Mouse (Mus musculus) embryonic facial prominence, embryonic 10.5 days (tissue): ENCODE results near the gene Plekho1. TPM values are rescaled to one million over a fixed set of nuclear protein-coding genes. Genes with fewer than 3 reads are reported as not detected.
A peak's percentile ranks its signal among the peaks of the same experiment; 100 is the strongest.
"Not testable (repeated sequence)": the region's sequence is repeated elsewhere in the genome, so short reads cannot be mapped to it uniquely, and the experiment has no call there.

ENCODE experiments used
- DNase-seq: peaks from one replicate; pipeline ENCODE4 v3.0.0-alpha.2; 2017; ENCODE audit warnings: low spot score
- H3K27ac ChIP-seq: fragments of 300-500 bp; sonication (generic); replicated peaks from 2 replicates; pipeline ENCODE4 v1.5.1; 2016; ENCODE audit warnings: mild to moderate bottlenecking
- H3K27me3 ChIP-seq: fragments of 300-500 bp; sonication (generic); replicated peaks from 2 replicates; pipeline ENCODE4 v1.6.1; 2016; ENCODE audit warnings: low read depth, mild to moderate bottlenecking; ENCODE audit not compliant: poor library complexity, severe bottlenecking
- H3K36me3 ChIP-seq: fragments of 300-500 bp; sonication (generic); replicated peaks from 2 replicates; pipeline ENCODE4 v1.6.1; 2016; ENCODE audit warnings: mild to moderate bottlenecking, moderate library complexity
- H3K4me1 ChIP-seq: fragments of 300-500 bp; sonication (generic); 2 replicates; pipeline ENCODE4 v1.6.1; 2016
- H3K4me3 ChIP-seq: fragments of 300-500 bp; sonication (generic); 2 replicates; pipeline ENCODE4 v1.5.1; 2016; ENCODE audit warnings: mild to moderate bottlenecking, moderate library complexity
- H3K9me3 ChIP-seq: fragments of 300-500 bp; sonication (generic); 2 replicates; pipeline ENCODE4 v1.6.1; 2016; ENCODE audit warnings: mild to moderate bottlenecking
- WGBS: fragments of 180-500 bp; shearing (Covaris S2); methylation state at CpG from one replicate; pipeline ENCODE4 v1.1.7; 2016; 5-methylcytosine and 5-hydroxymethylcytosine counted together
- polyA plus RNA-seq: library from polyadenylated mRNA; unstranded; fragments of >200 nt; fragmentation: Nextera tagmentation; extraction: Ambion mirVana; gene quantifications from 2 replicates; pipeline ENCODE4 v1.2.1, GENCODE M21; 2016

Gene Plekho1
- 73.2 and 78.5 TPM in 2 replicates for polyA plus RNA-seq

DNA sequence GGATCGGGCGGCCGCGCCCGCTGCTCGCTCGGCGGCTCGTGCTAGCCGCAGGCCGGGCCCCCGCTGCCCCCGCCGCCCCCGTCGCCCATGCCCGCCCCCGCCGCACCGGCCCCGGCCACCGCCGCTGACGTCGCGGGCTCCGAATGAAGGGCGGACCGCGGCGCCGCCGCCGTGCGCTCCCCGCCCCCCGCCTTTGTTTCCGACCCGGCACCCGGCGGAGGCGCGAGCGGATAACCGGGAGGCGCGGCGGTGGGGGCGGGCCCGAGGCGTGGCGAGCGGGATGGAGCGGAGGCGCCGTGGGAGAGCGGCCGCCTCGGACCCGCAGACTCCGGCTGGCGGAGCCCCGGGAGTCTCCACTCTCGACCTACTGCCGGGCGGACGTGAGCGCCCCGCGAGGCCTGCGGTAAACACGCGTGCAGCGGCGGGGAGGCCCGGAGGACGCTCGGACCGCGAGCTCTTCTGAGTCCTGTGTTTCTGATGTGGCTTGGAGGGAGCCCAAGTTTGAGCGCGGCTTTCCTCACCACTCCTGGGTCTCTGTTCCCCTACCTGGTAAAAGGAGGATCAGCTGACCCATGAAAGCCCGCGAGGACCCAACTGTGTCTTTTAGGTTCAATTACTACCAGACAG, at the start of gene Plekho1:
Plekho1 (minus strand) TSS at position 200 of the 627 bp plus-strand sequence.
- DNase-seq: peak; percentile 80
- H3K27me3 ChIP-seq: no peaks in the 10 kb centered on the region
- H3K4me1 ChIP-seq: peaks cover 64% of the 10 kb centered on the region
- peak within 1 kb of the TSS; percentile 100 for H3K27ac ChIP-seq
- peak within 1 kb of the TSS; percentile 86 for H3K4me3 ChIP-seq
- H3K36me3 ChIP-seq: peaks cover 41% of the 10 kb centered on the region
- H3K9me3 ChIP-seq: no peaks in the 10 kb centered on the region
- under 1% methylated on average over 82 of the region's 84 CpGs for WGBS

DNA sequence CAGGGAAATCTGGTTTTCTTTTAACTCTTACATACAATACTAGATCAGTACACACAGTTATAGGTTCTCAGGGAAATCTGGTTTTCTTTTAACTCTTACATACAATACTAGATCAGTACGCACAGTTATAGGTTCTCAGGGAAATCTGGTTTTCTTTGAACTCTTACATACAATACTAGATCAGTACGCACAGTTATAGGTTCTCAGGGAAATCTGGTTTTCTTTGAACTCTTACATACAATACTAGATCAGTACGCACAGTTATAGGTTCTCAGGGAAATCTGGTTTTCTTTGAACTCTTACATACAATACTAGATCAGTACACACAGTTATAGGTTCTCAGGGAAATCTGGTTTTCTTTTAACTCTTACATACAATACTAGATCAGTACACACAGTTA, 48.8 kb upstream of the Plekho1 start:
- not testable (repeated sequence) for H3K27me3 ChIP-seq, H3K4me1 ChIP-seq, DNase-seq, H3K4me3 ChIP-seq, H3K9me3 ChIP-seq, H3K27ac ChIP-seq
- H3K36me3 ChIP-seq: peaks cover 15% of the 10 kb centered on the region
- WGBS: 88% methylated on average over 3 of the region's 3 CpGs

DNA sequence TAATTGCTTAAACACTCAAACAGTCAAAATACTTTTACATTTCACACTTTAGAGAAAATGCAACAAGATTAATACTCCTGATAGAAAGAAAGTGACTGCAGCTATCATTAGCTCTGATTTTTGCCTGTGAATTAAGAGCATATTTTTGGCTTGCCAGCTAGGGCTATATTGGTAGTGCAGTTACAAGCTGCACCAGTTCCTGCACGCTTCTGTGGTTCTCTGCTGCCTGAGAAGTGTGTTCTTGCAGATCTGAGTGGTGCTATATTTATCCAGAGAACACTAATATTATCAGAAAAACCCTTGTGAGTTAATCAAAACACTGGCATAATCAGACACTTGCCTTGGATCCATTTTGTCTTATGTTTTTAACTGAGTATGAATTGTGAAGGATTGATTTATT, 47.3 kb upstream of the Plekho1 start:
- no peak for DNase-seq
- Histone ChIP-seq H3K4me3 (no peak overlapping the region), H3K36me3 (peaks cover 15% of the 10 kb centered on the region), H3K4me1 (no peaks in the 10 kb centered on the region), H3K27ac (no peak overlapping the region), H3K27me3 (no peaks in the 10 kb centered on the region), H3K9me3 (no peaks in the 10 kb centered on the region)
- whole genome bisulfite sequencing: 81% methylated on average over 1 of the region's 1 CpGs

- H3K9me3 ChIP-seq: no peaks in the 10 kb centered on the region
- no peak for DNase-seq
- WGBS: 94% methylated on average over 6 of the region's 6 CpGs
- peaks cover 9% of the 10 kb centered on the region for H3K36me3 ChIP-seq
- no peaks in the 10 kb centered on the region for H3K27me3 ChIP-seq
- H3K27ac ChIP-seq: no peak overlapping the region
- no peaks in the 10 kb centered on the region for H3K4me1 ChIP-seq
- H3K4me3 ChIP-seq: no peak overlapping the region
These were observed 45.3 kb upstream of the Plekho1 start for GRCm38 (mm10) chr3:96041079-96041478.

DNA sequence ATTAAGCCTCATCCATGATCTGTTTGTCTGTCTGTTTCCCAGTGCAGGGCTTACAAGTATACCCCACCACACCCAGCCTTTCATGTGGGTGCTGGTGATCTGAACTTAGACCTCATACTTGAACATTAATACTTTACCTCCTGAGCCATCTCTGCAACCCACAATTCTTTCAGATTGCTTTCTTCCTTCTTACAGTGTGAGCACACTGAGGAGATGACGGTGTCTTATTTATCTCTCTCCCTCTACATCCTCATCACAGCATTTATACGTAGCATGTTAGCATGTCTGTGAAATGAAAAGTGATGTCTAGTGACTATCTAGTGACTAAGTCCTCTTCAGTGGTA, 44.8 kb upstream of the Plekho1 start:
- 96% methylated on average over 2 of the region's 2 CpGs for WGBS

DNA sequence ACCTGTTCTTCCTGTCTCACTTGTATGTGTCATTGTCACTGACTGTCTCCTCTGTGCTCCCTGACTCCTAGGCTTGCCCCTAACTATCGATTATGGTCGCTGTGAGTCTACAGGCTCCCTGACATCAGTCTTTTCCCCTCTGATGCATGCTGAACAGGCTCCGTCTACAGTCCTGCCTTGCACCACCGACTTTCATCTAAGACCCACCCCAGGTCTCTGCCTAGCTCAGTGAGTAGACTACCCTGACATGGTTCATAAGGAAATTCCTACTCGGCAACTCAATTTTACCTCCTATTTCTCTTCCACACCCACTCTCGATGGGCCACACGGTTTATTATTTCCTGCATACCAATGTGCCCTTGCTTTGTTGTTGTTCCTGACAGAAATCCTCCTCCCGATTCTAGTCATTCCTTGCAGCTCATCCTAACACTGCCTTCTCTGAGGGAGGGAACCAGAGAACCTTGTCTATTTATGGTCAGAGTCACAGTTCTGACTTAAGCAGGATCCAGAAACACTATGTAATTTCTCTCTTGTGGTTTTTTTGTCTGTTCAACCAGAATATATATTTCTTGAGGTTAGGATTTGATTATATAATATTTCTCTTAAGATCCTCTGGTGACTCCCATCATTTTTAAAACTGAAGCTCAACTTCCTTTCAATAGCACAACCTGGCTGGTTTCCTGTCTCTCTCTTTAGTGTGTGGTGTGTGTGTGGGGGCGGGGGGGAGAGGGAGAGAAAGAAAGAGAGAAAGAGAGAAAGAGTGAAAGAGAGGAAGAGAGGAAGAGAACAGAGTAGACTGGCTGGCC, 44.3 kb upstream of the Plekho1 start:
- H3K4me3 ChIP-seq: no peak overlapping the region
- WGBS: 79% methylated on average over 9 of the region's 9 CpGs

More for the DNA sequence above, 44.8 kb upstream of the Plekho1 start:
- no peaks in the 10 kb centered on the region for H3K4me1 ChIP-seq
- no peak for DNase-seq
- peaks cover 6% of the 10 kb centered on the region for H3K36me3 ChIP-seq
- no peak overlapping the region for H3K27ac ChIP-seq
- no peaks in the 10 kb centered on the region for H3K27me3 ChIP-seq
- H3K4me3 ChIP-seq: no peak overlapping the region
- H3K9me3 ChIP-seq: no peaks in the 10 kb centered on the region

GRCm38 (mm10) chr3:96038851-96039250, 43.0 kb upstream of the Plekho1 start:
- Histone ChIP-seq H3K27ac (no peak overlapping the region), H3K36me3 (peaks cover 4% of the 10 kb centered on the region; the same call in 1 of the 2 replicates), H3K9me3 (no peaks in the 10 kb centered on the region), H3K4me3 (no peak overlapping the region), H3K27me3 (no peaks in the 10 kb centered on the region), H3K4me1 (no peaks in the 10 kb centered on the region)
- DNase-seq: no peak
- WGBS: 94% methylated on average over 4 of the region's 4 CpGs

More for the DNA sequence above, 44.3 kb upstream of the Plekho1 start:
- Histone ChIP-seq H3K27me3 (no peaks in the 10 kb centered on the region), H3K36me3 (peaks cover 4% of the 10 kb centered on the region; the same call in 1 of the 2 replicates), H3K4me1 (no peaks in the 10 kb centered on the region), H3K27ac (no peak overlapping the region), H3K9me3 (no peaks in the 10 kb centered on the region)
- DNase-seq: no peak

- Histone ChIP-seq H3K9me3 (no peaks in the 10 kb centered on the region), H3K27ac (no peak overlapping the region)
- 89% methylated on average over 5 of the region's 5 CpGs for WGBS
These were observed 42.4 kb upstream of the Plekho1 start for GRCm38 (mm10) chr3:96038156-96038555.

GRCm38 (mm10) chr3:96036796-96037195, 41.0 kb upstream of the Plekho1 start:
- 86% methylated on average over 6 of the region's 6 CpGs for WGBS
- Histone ChIP-seq H3K27ac (no peak overlapping the region), H3K36me3 (peaks cover 7% of the 10 kb centered on the region; the same call in 1 of the 2 replicates), H3K4me1 (no peaks in the 10 kb centered on the region), H3K4me3 (no peak overlapping the region), H3K9me3 (no peaks in the 10 kb centered on the region), H3K27me3 (no peaks in the 10 kb centered on the region)
- DNase-seq: no peak

More at GRCm38 (mm10) chr3:96038156-96038555, 42.4 kb upstream of the Plekho1 start:
- peaks cover 4% of the 10 kb centered on the region; the same call in 1 of the 2 replicates for H3K36me3 ChIP-seq
- no peaks in the 10 kb centered on the region for H3K27me3 ChIP-seq
- no peaks in the 10 kb centered on the region for H3K4me1 ChIP-seq
- no peak for DNase-seq
- H3K4me3 ChIP-seq: no peak overlapping the region

- Histone ChIP-seq H3K9me3 (no peaks in the 10 kb centered on the region), H3K27me3 (no peaks in the 10 kb centered on the region), H3K27ac (no peak overlapping the region), H3K4me1 (no peaks in the 10 kb centered on the region), H3K4me3 (no peak overlapping the region), H3K36me3 (peaks cover 8% of the 10 kb centered on the region; the same call in 1 of the 2 replicates)
- no peak for DNase-seq
- 85% methylated on average over 4 of the region's 4 CpGs for WGBS
These were observed 37.2 kb upstream of the Plekho1 start for GRCm38 (mm10) chr3:96033046-96033445.

DNA sequence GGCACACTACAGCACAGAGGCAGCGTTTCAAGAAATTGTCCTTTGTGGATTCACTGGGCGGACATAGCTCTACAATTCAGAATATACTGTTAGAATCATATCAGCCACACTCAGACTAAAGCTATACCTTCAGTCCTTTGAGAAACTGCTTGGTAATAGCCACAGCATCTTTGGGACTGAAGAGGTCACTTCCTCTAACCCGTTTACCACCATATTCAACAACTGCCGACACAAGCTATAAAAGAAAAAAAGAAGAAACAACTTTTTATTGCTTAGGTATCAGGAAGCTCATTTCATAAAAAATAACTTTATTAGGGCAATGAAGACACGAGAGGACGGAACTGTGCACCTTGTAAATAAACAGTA, 36.8 kb upstream of the Plekho1 start:
- Histone ChIP-seq H3K27me3 (no peaks in the 10 kb centered on the region), H3K27ac (no peak overlapping the region), H3K9me3 (no peaks in the 10 kb centered on the region), H3K4me1 (no peaks in the 10 kb centered on the region), H3K36me3 (peaks cover 8% of the 10 kb centered on the region; the same call in 1 of the 2 replicates), H3K4me3 (no peak overlapping the region)
- no peak for DNase-seq
- 93% methylated on average over 6 of the region's 6 CpGs for whole genome bisulfite sequencing

GRCm38 (mm10) chr3:96031991-96032651, 36.3 kb upstream of the Plekho1 start:
- DNase-seq: no peak
- H3K36me3 ChIP-seq: peaks cover 8% of the 10 kb centered on the region; the same call in 1 of the 2 replicates
- H3K4me3 ChIP-seq: no peak overlapping the region
- WGBS: 80% methylated on average over 6 of the region's 6 CpGs
- H3K4me1 ChIP-seq: no peaks in the 10 kb centered on the region
- H3K27ac ChIP-seq: no peak overlapping the region
- H3K9me3 ChIP-seq: no peaks in the 10 kb centered on the region
- no peaks in the 10 kb centered on the region for H3K27me3 ChIP-seq
